Mouse (Mus musculus): ENCODE measurements around the gene Fam222b. TPM values are rescaled to one million over a fixed set of nuclear protein-coding genes. Genes with fewer than 3 reads are reported as not detected.

The Fam222b gene
- polyA plus RNA-seq, 1 experiment from 2014 or later: 33.2 TPM

DNA sequence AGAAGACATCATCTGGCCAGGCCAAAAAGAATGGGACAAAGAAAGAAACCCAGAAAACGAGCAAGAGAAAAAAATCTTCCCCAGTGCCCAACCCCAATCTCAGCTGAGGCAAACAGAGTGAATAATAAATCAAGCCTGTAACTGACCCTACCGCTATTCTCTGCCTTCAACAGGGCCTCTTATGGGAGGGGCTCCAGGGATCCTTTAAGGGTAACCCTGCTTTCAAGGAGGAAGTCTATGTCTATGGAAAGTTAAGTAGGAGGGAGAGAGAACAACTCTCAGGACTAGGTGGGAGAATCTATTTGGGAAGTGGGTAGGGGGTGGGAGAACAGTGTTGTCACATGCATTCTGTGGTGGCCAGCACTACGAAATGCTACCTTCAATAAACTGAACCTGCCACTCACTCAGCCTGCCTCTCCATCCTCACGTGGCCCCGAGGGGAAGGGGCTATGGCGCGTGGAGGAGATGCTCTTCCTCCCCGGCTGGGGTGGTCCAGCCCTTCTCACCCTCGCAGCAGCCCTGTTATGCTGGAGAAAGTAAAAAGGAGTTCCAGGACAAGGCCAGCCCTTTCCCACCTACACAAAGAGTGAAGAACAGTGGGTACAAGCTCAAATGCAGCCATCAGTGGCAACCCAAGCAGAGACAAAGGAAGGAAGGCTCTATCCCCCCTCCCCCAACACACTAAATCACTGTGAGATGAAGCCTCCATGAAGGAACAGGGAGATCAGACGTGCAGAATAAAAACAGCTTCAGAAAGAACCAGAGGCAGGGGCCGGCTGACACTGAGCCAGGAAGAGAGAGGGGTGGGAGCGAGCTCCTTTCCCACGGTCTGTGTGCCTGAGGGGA is 111.1 kb downstream of the Fam222b start:
- peak overlapping the region; percentile 21; the same call in 1 of the 2 replicates for H3K4me2 ChIP-seq (ENCODE audit: low read depth)
- peak overlapping the region; percentile 61 for H3K9ac ChIP-seq (ENCODE audit: low read length)
- no peaks in the 10 kb centered on the region for H3K27me3 ChIP-seq (ENCODE audit: control insufficient read depth, insufficient read depth, low read length)
- no peaks in the 10 kb centered on the region for H3K9me3 ChIP-seq (ENCODE audit: control insufficient read depth, low read length)
- WGBS: 44% methylated on average over 13 of the region's 13 CpGs
- peak overlapping the region; percentile 96 for H3K27ac ChIP-seq (ENCODE audit: low read depth, low read length)
- H3K36me3 ChIP-seq (ENCODE audit: control insufficient read depth, insufficient read depth, low read length): peaks cover 25% of the 10 kb centered on the region
- peaks cover 28% of the 10 kb centered on the region for H3K4me1 ChIP-seq (ENCODE audit: control insufficient read depth, insufficient read depth, low read length)
- peak; percentile 71 for ATAC-seq (ENCODE audit: insufficient read depth, low FRiP score, low TSS enrichment)
- H3K4me3 ChIP-seq (ENCODE audit: low read depth, low read length): no peak overlapping the region
- DNase-seq (ENCODE audit: low spot score): peak; percentile 57

MicroRNAs encoded within 50 kb of the gene (microRNA counts, 519-probe panel; counts per million panel counts)
- 4,257 counts per million, percentile 78 among the panel's probes with 10 or more counts for microRNA mmu-miR-144
- microRNA mmu-miR-451: 171 counts per million, percentile 57 among the panel's probes with 10 or more counts

Small RNAs within 50 kb of the gene (microRNA-seq; reads per million reads assigned to microRNA genes)
- gene Mir144: 22.4 reads per million, percentile 30 among the genes with 10 or more reads in this experiment
- not detected for gene Mir451a
- not detected for gene Mir451b
- not detected for gene Mir7653

Other genes with a start within 250 kb of the Fam222b start
- gene Pipox, start 200.6 kb upstream of the Fam222b start, polyA plus RNA-seq (2014; fragmentation: Nextera tagmentation; extraction: Ambion mirVana): 2.6 and 4.0 TPM in 2 replicates
- 12.4 and 13.8 TPM in 2 replicates for gene Sez6, start 163.9 kb upstream of the Fam222b start, polyA plus RNA-seq (2014; fragmentation: Nextera tagmentation; extraction: Ambion mirVana)
- 17.8 and 19.6 TPM in 2 replicates for gene Phf12, start 111.9 kb upstream of the Fam222b start, polyA plus RNA-seq (2014; fragmentation: Nextera tagmentation; extraction: Ambion mirVana)
- 18.4 and 19.4 TPM in 2 replicates for gene Dhrs13, start 62.4 kb upstream of the Fam222b start, polyA plus RNA-seq (2014; fragmentation: Nextera tagmentation; extraction: Ambion mirVana)
- 60.8 and 62.9 TPM in 2 replicates for gene Flot2, start 56.7 kb upstream of the Fam222b start, polyA plus RNA-seq (2014; fragmentation: Nextera tagmentation; extraction: Ambion mirVana)
- 35.9 and 37.3 TPM in 2 replicates for gene Eral1, start 14.3 kb upstream of the Fam222b start, polyA plus RNA-seq (2014; fragmentation: Nextera tagmentation; extraction: Ambion mirVana)
- 109 and 124 TPM in 2 replicates for gene Traf4, start 70.9 kb downstream of the Fam222b start, polyA plus RNA-seq (2014; fragmentation: Nextera tagmentation; extraction: Ambion mirVana)
- 6.6 and 7.8 TPM in 2 replicates for gene Nek8, start 82.0 kb downstream of the Fam222b start, polyA plus RNA-seq (2014; fragmentation: Nextera tagmentation; extraction: Ambion mirVana)
- 9.1 and 9.9 TPM in 2 replicates for gene Tlcd1, start 82.1 kb downstream of the Fam222b start, polyA plus RNA-seq (2014; fragmentation: Nextera tagmentation; extraction: Ambion mirVana)
- 1,230 and 1,275 TPM in 2 replicates for gene Rpl23a, start 88.9 kb downstream of the Fam222b start, polyA plus RNA-seq (2014; fragmentation: Nextera tagmentation; extraction: Ambion mirVana)
- gene Rab34, start 93.8 kb downstream of the Fam222b start, polyA plus RNA-seq (2014; fragmentation: Nextera tagmentation; extraction: Ambion mirVana): 75.3 and 82.7 TPM in 2 replicates
- 0.49 and 1.3 TPM in 2 replicates for gene Proca1, start 98.7 kb downstream of the Fam222b start, polyA plus RNA-seq (2014; fragmentation: Nextera tagmentation; extraction: Ambion mirVana)
- 60.1 and 62.5 TPM in 2 replicates for gene Sdf2, start 151.1 kb downstream of the Fam222b start, polyA plus RNA-seq (2014; fragmentation: Nextera tagmentation; extraction: Ambion mirVana)
- gene Supt6, start 151.3 kb downstream of the Fam222b start, polyA plus RNA-seq (2014; fragmentation: Nextera tagmentation; extraction: Ambion mirVana): 35.4 and 36.7 TPM in 2 replicates
- gene 2610507B11Rik, start 167.1 kb downstream of the Fam222b start, polyA plus RNA-seq (2014; fragmentation: Nextera tagmentation; extraction: Ambion mirVana): 68.2 and 68.9 TPM in 2 replicates
- gene BC030499, start 196.2 kb downstream of the Fam222b start, polyA plus RNA-seq (2014; fragmentation: Nextera tagmentation; extraction: Ambion mirVana): 0.17 TPM in 1 of 2 replicates, not detected in the other
- 48.0 and 52.7 TPM in 2 replicates for gene Spag5, start 206.9 kb downstream of the Fam222b start, polyA plus RNA-seq (2014; fragmentation: Nextera tagmentation; extraction: Ambion mirVana)
- 3.0 and 4.0 TPM in 2 replicates for gene Aldoc, start 228.3 kb downstream of the Fam222b start, polyA plus RNA-seq (2014; fragmentation: Nextera tagmentation; extraction: Ambion mirVana)
- gene Pigs, start 233.8 kb downstream of the Fam222b start, polyA plus RNA-seq (2014; fragmentation: Nextera tagmentation; extraction: Ambion mirVana): 65.5 and 72.3 TPM in 2 replicates
- gene Unc119, start 248.8 kb downstream of the Fam222b start, polyA plus RNA-seq (2014; fragmentation: Nextera tagmentation; extraction: Ambion mirVana): 69.3 and 74.6 TPM in 2 replicates